Mouse (Mus musculus) T-cell, adult 66 days (primary cell): ENCODE data around the gene Gm4763. TPM values are rescaled to one million over a fixed set of nuclear protein-coding genes. Genes with fewer than 3 reads are reported as not detected.

Source experiments
- total RNA-seq, 2 experiments: library from RNA; stranded (reverse); gene quantifications; 3 replicates in 1 of 2; 4 replicates in 1 of 2; pipeline ENCODE4 v1.2.4; 2023

The Gm4763 gene
- total RNA-seq, result not detected

GRCm38 (mm10) chr7:24726808-24727207, at the start of gene Gm4763:
Gene Gm4763, minus strand, starts transcription at chr7:24726908.

GRCm38 (mm10) chr7:24760211-24760610, 33.5 kb upstream of the Gm4763 start, which contains the start of gene Cd177:
Gene Cd177, minus strand, starts transcription at chr7:24760311.

GRCm38 (mm10) chr7:24708832-24709292, 17.8 kb downstream of the Gm4763 start, which contains the start of gene BC049730:
Gene BC049730, plus strand, starts transcription at chr7:24709242.

GRCm38 (mm10) chr7:24676575-24676974, 50.1 kb downstream of the Gm4763 start, which contains the start of gene Tex101:
Gene Tex101, minus strand, starts transcription at chr7:24676675.

Other genes with a start within 250 kb of the Gm4763 start
- gene Cadm4, start 244.9 kb downstream of the Gm4763 start, total RNA-seq, result under 1 TPM in 1 of 2 experiments, not detected in 1; 0.26 TPM
- gene Zfp428, start 219.9 kb downstream of the Gm4763 start, total RNA-seq, result 1 to 10 TPM in 1 of 2 experiments, under 1 TPM in 1; 0.90 to 1.2 TPM
- not detected for gene AC161166.1, start 214.5 kb downstream of the Gm4763 start, total RNA-seq
- 10 to 100 TPM; 13.3 to 14.4 TPM for gene Irgq, start 196.2 kb downstream of the Gm4763 start, total RNA-seq
- not detected for gene Pinlyp, start 180.8 kb downstream of the Gm4763 start, total RNA-seq
- 10 to 100 TPM; 55.1 to 56.1 TPM for gene Xrcc1, start 180.6 kb downstream of the Gm4763 start, total RNA-seq
- 1 to 10 TPM; 4.1 to 7.9 TPM for gene Ethe1, start 139.4 kb downstream of the Gm4763 start, total RNA-seq
- not detected for gene Zfp575, start 139.3 kb downstream of the Gm4763 start, total RNA-seq
- gene Phldb3, start 116.1 kb downstream of the Gm4763 start, total RNA-seq, result 1 to 10 TPM; 7.5 to 9.4 TPM
- gene Lypd3, start 90.4 kb downstream of the Gm4763 start, total RNA-seq, result not detected
- not detected for gene Tex101, start 50.2 kb downstream of the Gm4763 start, total RNA-seq
- gene BC049730, start 17.7 kb downstream of the Gm4763 start, total RNA-seq, result not detected
- gene Cd177, start 33.4 kb upstream of the Gm4763 start, total RNA-seq, result under 1 TPM; 0.33 to 0.38 TPM
- gene Ceacam10, start 50.3 kb upstream of the Gm4763 start, total RNA-seq, result not detected
- 1 to 10 TPM in 1 of 2 experiments, not detected in 1; 2.2 TPM for gene Gm9844, start 135.3 kb upstream of the Gm4763 start, total RNA-seq
- not detected for gene Lypd4, start 143.0 kb upstream of the Gm4763 start, total RNA-seq
- not detected for gene Dmrtc2, start 143.1 kb upstream of the Gm4763 start, total RNA-seq
- gene Rps19, start 157.5 kb upstream of the Gm4763 start, total RNA-seq, result 1,000 to 10,000 TPM; 3,039 to 3,325 TPM
- gene Cd79a, start 170.5 kb upstream of the Gm4763 start, total RNA-seq, result 1 to 10 TPM; 3.5 to 5.8 TPM
- gene Arhgef1, start 176.0 kb upstream of the Gm4763 start, total RNA-seq, result 1,000 to 10,000 TPM; 1,621 to 1,684 TPM
- gene Gm4881, start 217.6 kb upstream of the Gm4763 start, total RNA-seq, result not detected
- 100 to 1,000 TPM; 301 to 308 TPM for gene Rabac1, start 245.8 kb upstream of the Gm4763 start, total RNA-seq